Mouse (Mus musculus): Measurements from ENCODE around the gene Pced1a. TPM values are rescaled to one million over a fixed set of nuclear protein-coding genes. Genes with fewer than 3 reads are reported as not detected.

Pced1a gene
- 4.3 TPM for polyA plus RNA-seq (2014; fragmentation: Illumina TruSeq; extraction: RNeasy Lipid Tissue Mini Kit (QIAGEN cat#74804); ENCODE audit: low read depth, low replicate concordance)

GRCm38 (mm10) chr2:130424126-130424853 lies at the start of gene Pced1a, which contains the start of gene Vps16:
TSS of gene Pced1a (minus strand) at chr2:130424701.
TSS of gene Vps16 (plus strand) at chr2:130424339.

GRCm38 (mm10) chr2:130449794-130450433 lies 25.4 kb upstream of the Pced1a start, which contains the start of gene Ptpra:
TSS of gene Ptpra (plus strand) at chr2:130450278.

GRCm38 (mm10) chr2:130406178-130406577 lies 18.3 kb downstream of the Pced1a start, which contains the start of gene Tmem239:
TSS of gene Tmem239 (plus strand) at chr2:130406478.

GRCm38 (mm10) chr2:130404939-130405338 lies 19.6 kb downstream of the Pced1a start, which contains the start of the genes Gm28372 and 1700020A23Rik:
TSS of gene Gm28372 (plus strand) at chr2:130405239.
TSS of gene 1700020A23Rik (plus strand) at chr2:130405259.

GRCm38 (mm10) chr2:130397186-130397985 lies 27.1 kb downstream of the Pced1a start, which contains the start of gene Cpxm1:
TSS of gene Cpxm1 (minus strand) at chr2:130397574.

Other genes with a start within 250 kb of the Pced1a start
- gene Snrpb, start 245.3 kb downstream of the Pced1a start, polyA plus RNA-seq (2014; fragmentation: Illumina TruSeq; extraction: RNeasy Lipid Tissue Mini Kit (QIAGEN cat#74804); ENCODE audit: low read depth, low replicate concordance) = 14.1 TPM
- gene Tmc2, start 229.5 kb downstream of the Pced1a start, polyA plus RNA-seq (2014; fragmentation: Illumina TruSeq; extraction: RNeasy Lipid Tissue Mini Kit (QIAGEN cat#74804); ENCODE audit: low read depth, low replicate concordance) = not detected
- gene Nop56, start 150.3 kb downstream of the Pced1a start, polyA plus RNA-seq (2014; fragmentation: Illumina TruSeq; extraction: RNeasy Lipid Tissue Mini Kit (QIAGEN cat#74804); ENCODE audit: low read depth, low replicate concordance) = 30.7 TPM
- gene Idh3b, start 140.2 kb downstream of the Pced1a start, polyA plus RNA-seq (2014; fragmentation: Illumina TruSeq; extraction: RNeasy Lipid Tissue Mini Kit (QIAGEN cat#74804); ENCODE audit: low read depth, low replicate concordance) = 192 TPM
- gene Ebf4, start 129.5 kb downstream of the Pced1a start, polyA plus RNA-seq (2014; fragmentation: Illumina TruSeq; extraction: RNeasy Lipid Tissue Mini Kit (QIAGEN cat#74804); ENCODE audit: low read depth, low replicate concordance) = not detected
- gene Cpxm1, start 27.1 kb downstream of the Pced1a start, polyA plus RNA-seq (2014; fragmentation: Illumina TruSeq; extraction: RNeasy Lipid Tissue Mini Kit (QIAGEN cat#74804); ENCODE audit: low read depth, low replicate concordance) = not detected
- not detected for gene Gm28372, start 19.5 kb downstream of the Pced1a start, polyA plus RNA-seq (2014; fragmentation: Illumina TruSeq; extraction: RNeasy Lipid Tissue Mini Kit (QIAGEN cat#74804); ENCODE audit: low read depth, low replicate concordance)
- not detected for gene 1700020A23Rik, start 19.4 kb downstream of the Pced1a start, polyA plus RNA-seq (2014; fragmentation: Illumina TruSeq; extraction: RNeasy Lipid Tissue Mini Kit (QIAGEN cat#74804); ENCODE audit: low read depth, low replicate concordance)
- gene Tmem239, start 18.2 kb downstream of the Pced1a start, polyA plus RNA-seq (2014; fragmentation: Illumina TruSeq; extraction: RNeasy Lipid Tissue Mini Kit (QIAGEN cat#74804); ENCODE audit: low read depth, low replicate concordance) = not detected
- 13.0 TPM for gene Vps16, start 362 bp downstream of the Pced1a start, polyA plus RNA-seq (2014; fragmentation: Illumina TruSeq; extraction: RNeasy Lipid Tissue Mini Kit (QIAGEN cat#74804); ENCODE audit: low read depth, low replicate concordance)
- 135 TPM for gene Ptpra, start 25.6 kb upstream of the Pced1a start, polyA plus RNA-seq (2014; fragmentation: Illumina TruSeq; extraction: RNeasy Lipid Tissue Mini Kit (QIAGEN cat#74804); ENCODE audit: low read depth, low replicate concordance)
- 1.3 TPM for gene Mrps26, start 139.0 kb upstream of the Pced1a start, polyA plus RNA-seq (2014; fragmentation: Illumina TruSeq; extraction: RNeasy Lipid Tissue Mini Kit (QIAGEN cat#74804); ENCODE audit: low read depth, low replicate concordance)
- not detected for gene Oxt, start 151.5 kb upstream of the Pced1a start, polyA plus RNA-seq (2014; fragmentation: Illumina TruSeq; extraction: RNeasy Lipid Tissue Mini Kit (QIAGEN cat#74804); ENCODE audit: low read depth, low replicate concordance)
- gene Avp, start 157.9 kb upstream of the Pced1a start, polyA plus RNA-seq (2014; fragmentation: Illumina TruSeq; extraction: RNeasy Lipid Tissue Mini Kit (QIAGEN cat#74804); ENCODE audit: low read depth, low replicate concordance) = not detected
- 27.5 TPM for gene Fastkd5, start 205.3 kb upstream of the Pced1a start, polyA plus RNA-seq (2014; fragmentation: Illumina TruSeq; extraction: RNeasy Lipid Tissue Mini Kit (QIAGEN cat#74804); ENCODE audit: low read depth, low replicate concordance)
- gene Ubox5, start 205.3 kb upstream of the Pced1a start, polyA plus RNA-seq (2014; fragmentation: Illumina TruSeq; extraction: RNeasy Lipid Tissue Mini Kit (QIAGEN cat#74804); ENCODE audit: low read depth, low replicate concordance) = 4.6 TPM
- 16.7 TPM for gene Lzts3, start 218.1 kb upstream of the Pced1a start, polyA plus RNA-seq (2014; fragmentation: Illumina TruSeq; extraction: RNeasy Lipid Tissue Mini Kit (QIAGEN cat#74804); ENCODE audit: low read depth, low replicate concordance)
- gene Ddrgk1, start 240.0 kb upstream of the Pced1a start, polyA plus RNA-seq (2014; fragmentation: Illumina TruSeq; extraction: RNeasy Lipid Tissue Mini Kit (QIAGEN cat#74804); ENCODE audit: low read depth, low replicate concordance) = 15.0 TPM
- 37.6 TPM for gene Itpa, start 242.9 kb upstream of the Pced1a start, polyA plus RNA-seq (2014; fragmentation: Illumina TruSeq; extraction: RNeasy Lipid Tissue Mini Kit (QIAGEN cat#74804); ENCODE audit: low read depth, low replicate concordance)